Mouse (Mus musculus): ENCODE results near the gene Ip6k1. TPM values are rescaled to one million over a fixed set of nuclear protein-coding genes. Genes with fewer than 3 reads are reported as not detected.

Ip6k1 gene
- polyA plus RNA-seq, 1 experiment from 2014 or later, result 52.0 TPM

GRCm38 (mm10) chr9:108052885-108053664 lies 50.8 kb downstream of the Ip6k1 start, which contains the start of gene Amigo3:
Gene Amigo3, plus strand, starts transcription at chr9:108053159.
- peak; percentile 74 for ATAC-seq
- Histone ChIP-seq H3K4me1 (ENCODE audit: insufficient read depth, low read depth, low read length) (peaks cover 7% of the 10 kb centered on the region; the same call in 1 of the 2 replicates), H3K27me3 (replicated peaks; ENCODE audit: insufficient read depth, low read length) (no peaks in the 10 kb centered on the region), H3K9me3 (ENCODE audit: low read length) (no peaks in the 10 kb centered on the region), H3K27ac (ENCODE audit: low read length) (0 out of 2 replicates have a peak within 1 kb of the TSS, but pooled peaks have one; percentile 39), H3K9ac (replicated peaks; ENCODE audit: low read depth) (no peak within 1 kb of the TSS), H3K4me3 (ENCODE audit: low read depth, low read length) (no peak within 1 kb of the TSS), H3K36me3 (ENCODE audit: insufficient read depth, low read length) (peaks cover 15% of the 10 kb centered on the region; the same call in 1 of the 2 replicates), H3K4me2 (replicated peaks; ENCODE audit: low read depth, low read length) (peak within 1 kb of the TSS; percentile 39)
- TF ChIP-seq CTCF (IDR thresholded peaks at IDR 0.05) (peak; percentile 97), EP300 (IDR thresholded peaks at IDR 0.05) (no peak)
- DNase-seq (ENCODE audit: low spot score), result peak; percentile 98
- WGBS, result 52% methylated on average over 20 of the region's 20 CpGs

- H3K4me1 ChIP-seq (ENCODE audit: insufficient read depth, low read depth, low read length), result peaks cover 7% of the 10 kb centered on the region; the same call in 1 of the 2 replicates
- no peaks in the 10 kb centered on the region for H3K27me3 ChIP-seq (replicated peaks; ENCODE audit: insufficient read depth, low read length)
- H3K9ac ChIP-seq (replicated peaks; ENCODE audit: low read depth), result no peak overlapping the region
- H3K27ac ChIP-seq (ENCODE audit: low read length), result no peak overlapping the region
- no peak for ATAC-seq
- DNase-seq (ENCODE audit: low spot score), result no peak
- H3K4me2 ChIP-seq (replicated peaks; ENCODE audit: low read depth, low read length), result no peak overlapping the region
- H3K9me3 ChIP-seq (ENCODE audit: low read length), result no peaks in the 10 kb centered on the region
- no peak for TF ChIP-seq CTCF (IDR thresholded peaks at IDR 0.05)
- H3K4me3 ChIP-seq (ENCODE audit: low read depth, low read length), result no peak overlapping the region
- H3K36me3 ChIP-seq (ENCODE audit: insufficient read depth, low read length), result peaks cover 21% of the 10 kb centered on the region
- 76% methylated on average over 15 of the region's 15 CpGs for WGBS
Measured at GRCm38 (mm10) chr9:108053665-108054225, 51.4 kb downstream of the Ip6k1 start.

- peaks cover 7% of the 10 kb centered on the region; the same call in 1 of the 2 replicates for H3K4me1 ChIP-seq (ENCODE audit: insufficient read depth, low read depth, low read length)
- DNase-seq (ENCODE audit: low spot score) (no peak), ATAC-seq (no peak)
- H3K4me2 ChIP-seq (replicated peaks; ENCODE audit: low read depth, low read length), result no peak overlapping the region
- TF ChIP-seq EP300 (IDR thresholded peaks at IDR 0.05) (no peak), CTCF (IDR thresholded peaks at IDR 0.05) (no peak)
- 83% methylated on average over 22 of the region's 22 CpGs for WGBS
- H3K27me3 ChIP-seq (replicated peaks; ENCODE audit: insufficient read depth, low read length), result no peaks in the 10 kb centered on the region
- H3K36me3 ChIP-seq (ENCODE audit: insufficient read depth, low read length), result peaks cover 28% of the 10 kb centered on the region
- no peaks in the 10 kb centered on the region for H3K9me3 ChIP-seq (ENCODE audit: low read length)
- H3K9ac ChIP-seq (replicated peaks; ENCODE audit: low read depth), result no peak overlapping the region
- H3K4me3 ChIP-seq (ENCODE audit: low read depth, low read length), result no peak overlapping the region
- H3K27ac ChIP-seq (ENCODE audit: low read length), result no peak overlapping the region
Measured at GRCm38 (mm10) chr9:108054331-108055040, 52.2 kb downstream of the Ip6k1 start.

DNA sequence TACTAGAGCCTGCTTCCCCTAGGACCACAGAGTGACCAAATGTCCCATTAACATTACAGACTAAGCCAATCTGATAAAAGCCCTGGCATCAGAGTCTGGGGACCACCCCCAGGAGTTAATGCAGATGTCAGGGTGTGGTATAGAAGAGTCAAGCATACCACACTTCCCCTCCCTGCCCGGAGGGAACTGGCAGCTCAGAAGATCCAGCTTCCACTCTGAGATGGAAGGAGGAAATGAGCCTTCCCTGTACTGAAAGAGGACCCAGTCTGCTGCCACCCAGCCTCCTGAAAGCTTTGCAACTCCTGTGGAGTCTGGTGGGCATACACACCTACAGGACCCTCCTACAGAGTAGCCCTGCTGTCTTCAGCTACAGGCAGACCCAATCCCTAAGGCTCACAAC lies 52.8 kb downstream of the Ip6k1 start:
- TF ChIP-seq CTCF (IDR thresholded peaks at IDR 0.05) (no peak), EP300 (IDR thresholded peaks at IDR 0.05) (no peak)
- H3K4me2 ChIP-seq (replicated peaks; ENCODE audit: low read depth, low read length), result no peak overlapping the region
- 47% methylated on average over 1 of the region's 1 CpGs for WGBS
- H3K4me3 ChIP-seq (ENCODE audit: low read depth, low read length), result no peak overlapping the region
- ATAC-seq (no peak), DNase-seq (ENCODE audit: low spot score) (no peak)
- H3K9ac ChIP-seq (replicated peaks; ENCODE audit: low read depth), result no peak overlapping the region
- H3K4me1 ChIP-seq (ENCODE audit: insufficient read depth, low read depth, low read length), result peaks cover 4% of the 10 kb centered on the region; the same call in 1 of the 2 replicates
- peaks cover 29% of the 10 kb centered on the region for H3K36me3 ChIP-seq (ENCODE audit: insufficient read depth, low read length)
- H3K27me3 ChIP-seq (replicated peaks; ENCODE audit: insufficient read depth, low read length), result no peaks in the 10 kb centered on the region
- H3K27ac ChIP-seq (ENCODE audit: low read length), result no peak overlapping the region
- no peaks in the 10 kb centered on the region for H3K9me3 ChIP-seq (ENCODE audit: low read length)

- WGBS, result 95% methylated on average over 6 of the region's 6 CpGs
- H3K36me3 ChIP-seq (ENCODE audit: insufficient read depth, low read length), result peaks cover 29% of the 10 kb centered on the region
- no peak for ATAC-seq
- 0 out of 2 replicates have a peak, but pooled peaks cover 3% of the 10 kb centered on the region for H3K4me1 ChIP-seq (ENCODE audit: insufficient read depth, low read depth, low read length)
- no peak overlapping the region for H3K4me3 ChIP-seq (ENCODE audit: low read depth, low read length)
- H3K27ac ChIP-seq (ENCODE audit: low read length), result no peak overlapping the region
- no peaks in the 10 kb centered on the region for H3K9me3 ChIP-seq (ENCODE audit: low read length)
- H3K27me3 ChIP-seq (replicated peaks; ENCODE audit: insufficient read depth, low read length), result no peaks in the 10 kb centered on the region
- H3K9ac ChIP-seq (replicated peaks; ENCODE audit: low read depth), result no peak overlapping the region
- DNase-seq (ENCODE audit: low spot score), result no peak
- H3K4me2 ChIP-seq (replicated peaks; ENCODE audit: low read depth, low read length), result no peak overlapping the region
- TF ChIP-seq CTCF (IDR thresholded peaks at IDR 0.05), result no peak
- TF ChIP-seq EP300 (IDR thresholded peaks at IDR 0.05), result no peak
Measured at GRCm38 (mm10) chr9:108055661-108056237, 53.4 kb downstream of the Ip6k1 start.
